Mouse (Mus musculus) kidney, embryonic 15.5 days (tissue): ENCODE measurements around the gene Nostrin. TPM values are rescaled to one million over a fixed set of nuclear protein-coding genes. Genes with fewer than 3 reads are reported as not detected.
A peak's percentile ranks its signal among the peaks of the same experiment; 100 is the strongest.

Experiments
- ATAC-seq: fragments of 200-750 bp; cut with Nextera tagmentation; replicated peaks from 2 replicates; pipeline ENCODE4 v1.8.0; 2017; ENCODE audit warnings: moderate TSS enrichment; ENCODE audit not compliant: low FRiP score
- H3K27ac ChIP-seq: fragments of 300-500 bp; sonication (generic); 2 replicates; pipeline ENCODE4 v1.5.1; 2015; ENCODE audit warnings: mild to moderate bottlenecking, inconsistent platforms
- H3K27me3 ChIP-seq: fragments of 300-500 bp; sonication (generic); 2 replicates; pipeline ENCODE4 v1.6.1; 2015; ENCODE audit warnings: inconsistent platforms
- H3K36me3 ChIP-seq: fragments of 300-500 bp; sonication (generic); 2 replicates; pipeline ENCODE4 v1.6.1; 2015; ENCODE audit warnings: inconsistent platforms
- H3K4me1 ChIP-seq: fragments of 300-500 bp; sonication (generic); 2 replicates; pipeline ENCODE4 v1.6.1; 2015; ENCODE audit warnings: inconsistent platforms
- H3K4me2 ChIP-seq: fragments of 300-500 bp; sonication (generic); 2 replicates; pipeline ENCODE4 v1.6.1; 2015; ENCODE audit warnings: moderate library complexity, mild to moderate bottlenecking, inconsistent platforms
- H3K4me3 ChIP-seq: fragments of 300-500 bp; sonication (generic); replicated peaks from 2 replicates; pipeline ENCODE4 v1.5.1; 2015; ENCODE audit warnings: mild to moderate bottlenecking, inconsistent platforms
- H3K9ac ChIP-seq: fragments of 300-500 bp; sonication (generic); 2 replicates; pipeline ENCODE4 v1.6.1; 2015; ENCODE audit warnings: mild to moderate bottlenecking, inconsistent platforms
- H3K9me3 ChIP-seq: fragments of 300-500 bp; sonication (generic); replicated peaks from 2 replicates; pipeline ENCODE4 v1.6.1; 2016; ENCODE audit warnings: inconsistent platforms
- WGBS: fragments of 180-500 bp; shearing (Covaris S2); methylation state at CpG from one replicate; pipeline ENCODE4 v1.1.7; 2015; ENCODE audit warnings: mixed read lengths; 5-methylcytosine and 5-hydroxymethylcytosine counted together
- polyA plus RNA-seq: library from polyadenylated mRNA; unstranded; fragments of >200 nt; fragmentation: Nextera tagmentation; extraction: Ambion mirVana; gene quantifications from 2 replicates; pipeline ENCODE4 v1.2.1, GENCODE M21; 2015

The Nostrin gene
- polyA plus RNA-seq, 1 experiment from 2014 or later: 6.4 TPM

- H3K9me3 ChIP-seq: peaks cover 5% of the 10 kb centered on the region; the same call in 1 of the 2 replicates
- no peak overlapping the region for H3K27ac ChIP-seq
- H3K27me3 ChIP-seq: no peaks in the 10 kb centered on the region
- no peak overlapping the region for H3K4me3 ChIP-seq
- no peak for ATAC-seq
- 90% methylated on average over 5 of the region's 5 CpGs for WGBS
- no peak overlapping the region for H3K9ac ChIP-seq
- H3K36me3 ChIP-seq: peaks cover 6% of the 10 kb centered on the region; the same call in 1 of the 2 replicates
- H3K4me1 ChIP-seq: peaks cover 9% of the 10 kb centered on the region
- no peak overlapping the region for H3K4me2 ChIP-seq
Measured at GRCm38 (mm10) chr2:69112609-69113008, 23.0 kb upstream of the Nostrin start.

DNA sequence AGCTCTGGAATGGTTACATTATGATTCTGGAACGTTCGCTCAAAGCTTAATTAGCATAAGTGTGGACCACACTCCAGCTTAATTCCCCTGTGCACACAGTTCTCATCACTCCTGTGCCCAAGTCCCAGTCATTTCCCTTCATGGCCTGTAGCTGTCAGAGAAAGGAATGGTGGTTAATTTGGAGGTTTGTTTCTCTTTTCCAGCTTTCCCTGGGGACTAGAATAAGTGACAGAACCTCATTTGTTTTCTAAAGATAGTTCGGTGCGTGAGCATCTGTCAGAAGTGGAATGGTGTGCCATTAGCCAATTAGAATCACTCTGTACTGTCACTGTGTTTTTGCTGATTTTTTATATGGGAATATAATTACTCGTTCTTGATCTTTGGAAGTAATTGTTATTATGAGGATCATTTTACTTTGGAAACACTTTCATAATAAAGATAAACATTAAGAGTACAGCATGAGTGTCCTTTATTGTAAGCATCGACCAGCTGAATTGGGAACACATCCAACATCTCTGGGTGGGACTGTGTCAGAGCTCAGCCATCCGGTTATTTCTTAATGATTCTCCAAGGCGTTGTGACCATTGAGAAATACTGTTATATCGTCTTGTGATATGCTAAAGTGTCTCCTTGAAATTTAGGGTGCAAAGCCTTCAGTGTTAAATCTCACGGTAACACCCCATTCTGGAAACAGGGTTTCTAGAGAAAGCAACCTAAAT, 21.6 kb upstream of the Nostrin start:
- Histone ChIP-seq H3K27me3 (no peaks in the 10 kb centered on the region), H3K36me3 (peaks cover 6% of the 10 kb centered on the region; the same call in 1 of the 2 replicates), H3K4me1 (peaks cover 7% of the 10 kb centered on the region), H3K4me2 (no peak overlapping the region), H3K27ac (no peak overlapping the region), H3K9ac (no peak overlapping the region), H3K9me3 (peaks cover 5% of the 10 kb centered on the region; the same call in 1 of the 2 replicates), H3K4me3 (no peak overlapping the region)
- WGBS: 80% methylated on average over 10 of the region's 10 CpGs
- no peak for ATAC-seq

- H3K27ac ChIP-seq: no peak overlapping the region
- no peak for ATAC-seq
- 89% methylated on average over 3 of the region's 3 CpGs for WGBS
- no peak overlapping the region for H3K4me2 ChIP-seq
- H3K36me3 ChIP-seq: peaks cover 6% of the 10 kb centered on the region; the same call in 1 of the 2 replicates
- 0 out of 2 replicates have a peak, but pooled peaks cover 3% of the 10 kb centered on the region for H3K4me1 ChIP-seq
- no peak overlapping the region for H3K4me3 ChIP-seq
- no peaks in the 10 kb centered on the region for H3K27me3 ChIP-seq
- peaks cover 5% of the 10 kb centered on the region; the same call in 1 of the 2 replicates for H3K9me3 ChIP-seq
- H3K9ac ChIP-seq: no peak overlapping the region
Measured at GRCm38 (mm10) chr2:69115921-69116320, 19.7 kb upstream of the Nostrin start.

DNA sequence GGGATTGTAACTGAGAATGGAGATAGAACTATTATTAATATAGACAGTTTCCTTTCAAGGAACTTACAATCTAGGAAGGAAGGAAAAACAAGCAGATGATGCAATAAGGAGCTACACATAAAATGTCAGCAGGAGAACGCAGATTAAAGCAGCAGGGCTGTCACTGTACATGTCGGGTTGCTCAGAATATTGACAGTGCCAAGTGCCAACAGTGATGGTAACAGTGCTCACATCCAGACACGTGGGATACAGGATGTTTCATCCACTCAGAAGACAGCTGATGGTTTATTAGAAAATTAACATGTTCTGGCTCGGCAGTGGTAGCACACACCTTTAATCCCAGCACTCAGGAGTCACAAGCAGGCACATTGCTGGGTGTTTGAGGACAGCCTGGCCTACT, 18.8 kb upstream of the Nostrin start:
- Histone ChIP-seq H3K9ac (no peak overlapping the region), H3K4me3 (no peak overlapping the region), H3K27me3 (no peaks in the 10 kb centered on the region), H3K9me3 (peaks cover 5% of the 10 kb centered on the region; the same call in 1 of the 2 replicates), H3K36me3 (peaks cover 6% of the 10 kb centered on the region; the same call in 1 of the 2 replicates), H3K4me2 (no peak overlapping the region), H3K4me1 (0 out of 2 replicates have a peak, but pooled peaks cover 3% of the 10 kb centered on the region), H3K27ac (no peak overlapping the region)
- no peak for ATAC-seq
- 70% methylated on average over 4 of the region's 4 CpGs for WGBS

DNA sequence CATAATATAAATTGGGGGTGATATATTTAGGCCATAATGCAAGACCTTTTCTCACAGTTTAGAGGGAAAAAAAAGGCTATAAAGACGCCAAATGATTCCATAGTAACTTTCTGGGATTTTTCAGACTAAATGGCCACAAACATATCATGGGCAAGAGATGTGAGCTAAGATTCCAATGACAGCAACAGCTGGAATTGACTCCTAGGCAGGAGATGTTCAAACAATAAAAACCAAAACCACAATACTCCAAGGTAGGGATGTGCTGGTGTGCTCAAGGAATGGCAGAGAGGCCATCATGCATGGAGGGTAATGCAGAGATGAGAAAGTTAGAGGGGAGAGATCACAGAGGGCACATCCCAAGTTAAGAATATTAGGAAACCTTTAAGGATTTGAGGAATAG, 16.6 kb upstream of the Nostrin start:
- H3K36me3 ChIP-seq: peaks cover 6% of the 10 kb centered on the region; the same call in 1 of the 2 replicates
- no peak overlapping the region for H3K4me3 ChIP-seq
- WGBS: 92% methylated on average over 1 of the region's 1 CpGs
- H3K27ac ChIP-seq: no peak overlapping the region
- H3K9ac ChIP-seq: no peak overlapping the region
- H3K4me1 ChIP-seq: 0 out of 2 replicates have a peak, but pooled peaks cover 3% of the 10 kb centered on the region
- no peaks in the 10 kb centered on the region for H3K27me3 ChIP-seq
- H3K4me2 ChIP-seq: no peak overlapping the region
- ATAC-seq: no peak
- H3K9me3 ChIP-seq: peaks cover 5% of the 10 kb centered on the region; the same call in 1 of the 2 replicates

DNA sequence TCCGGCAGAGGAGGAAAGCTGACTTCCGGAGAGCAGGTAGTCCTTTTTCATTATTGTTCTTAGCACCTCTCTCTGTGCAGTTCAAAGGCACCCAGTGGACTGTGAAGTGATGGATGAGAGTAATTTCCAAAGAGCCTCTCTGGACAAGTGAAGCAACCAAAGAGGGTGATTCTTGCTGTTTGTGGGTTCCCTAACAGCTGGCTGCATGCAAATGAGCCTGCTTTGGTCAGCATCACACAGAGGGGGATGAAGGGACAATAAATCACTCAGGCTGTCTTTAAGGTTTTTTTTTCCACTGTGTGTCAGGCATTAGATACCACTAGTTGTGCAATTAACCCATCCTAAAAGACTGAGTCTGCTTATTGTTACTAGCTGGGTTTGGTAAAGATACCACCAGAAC, 15.9 kb upstream of the Nostrin start:
- no peak overlapping the region for H3K4me3 ChIP-seq
- no peaks in the 10 kb centered on the region for H3K27me3 ChIP-seq
- peaks cover 6% of the 10 kb centered on the region; the same call in 1 of the 2 replicates for H3K36me3 ChIP-seq
- H3K9ac ChIP-seq: no peak overlapping the region
- 0 out of 2 replicates have a peak, but pooled peaks cover 3% of the 10 kb centered on the region for H3K4me1 ChIP-seq
- H3K27ac ChIP-seq: no peak overlapping the region
- H3K4me2 ChIP-seq: no peak overlapping the region
- peaks cover 5% of the 10 kb centered on the region; the same call in 1 of the 2 replicates for H3K9me3 ChIP-seq
- ATAC-seq: no peak
- WGBS: 16% methylated on average over 2 of the region's 2 CpGs

DNA sequence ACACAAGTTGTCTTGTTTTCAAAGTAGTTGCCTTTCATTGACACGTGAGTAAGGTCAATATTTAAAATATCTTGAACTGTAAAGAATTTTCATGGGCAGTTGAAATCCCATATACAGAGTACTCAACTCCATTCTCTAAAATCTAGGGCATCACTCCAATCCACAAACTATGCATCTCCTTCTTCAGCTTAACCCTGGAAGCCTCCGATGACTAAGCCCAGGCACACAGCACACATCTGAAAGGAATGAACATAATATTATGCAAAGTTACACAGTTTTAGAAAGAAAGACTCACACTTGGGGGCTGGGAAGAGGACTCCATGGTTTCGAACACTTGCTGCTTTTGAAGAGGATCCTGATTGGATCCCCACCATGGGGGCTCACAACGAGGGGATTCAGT, 13.9 kb upstream of the Nostrin start:
- Histone ChIP-seq H3K4me3 (no peak overlapping the region), H3K36me3 (no peaks in the 10 kb centered on the region), H3K9ac (no peak overlapping the region), H3K4me2 (no peak overlapping the region), H3K9me3 (no peaks in the 10 kb centered on the region), H3K27me3 (no peaks in the 10 kb centered on the region), H3K4me1 (0 out of 2 replicates have a peak, but pooled peaks cover 3% of the 10 kb centered on the region), H3K27ac (no peak overlapping the region)
- ATAC-seq: no peak
- 84% methylated on average over 4 of the region's 4 CpGs for WGBS

- no peak overlapping the region for H3K4me3 ChIP-seq
- no peaks in the 10 kb centered on the region for H3K27me3 ChIP-seq
- H3K27ac ChIP-seq: no peak overlapping the region
- WGBS: 80% methylated on average over 3 of the region's 3 CpGs
- H3K9me3 ChIP-seq: no peaks in the 10 kb centered on the region
- no peaks in the 10 kb centered on the region for H3K36me3 ChIP-seq
- H3K4me2 ChIP-seq: no peak overlapping the region
- H3K9ac ChIP-seq: no peak overlapping the region
- peaks cover 22% of the 10 kb centered on the region for H3K4me1 ChIP-seq
- no peak for ATAC-seq
Measured at GRCm38 (mm10) chr2:69125425-69125824, 10.2 kb upstream of the Nostrin start.

- Histone ChIP-seq H3K9ac (no peak overlapping the region), H3K9me3 (no peaks in the 10 kb centered on the region), H3K4me2 (no peak overlapping the region), H3K4me1 (peaks cover 37% of the 10 kb centered on the region), H3K27me3 (no peaks in the 10 kb centered on the region), H3K36me3 (no peaks in the 10 kb centered on the region), H3K27ac (peak overlapping the region; percentile 91), H3K4me3 (no peak overlapping the region)
- WGBS: 76% methylated on average over 7 of the region's 7 CpGs
- ATAC-seq: no peak
Measured at GRCm38 (mm10) chr2:69128321-69128720, 7.3 kb upstream of the Nostrin start.

DNA sequence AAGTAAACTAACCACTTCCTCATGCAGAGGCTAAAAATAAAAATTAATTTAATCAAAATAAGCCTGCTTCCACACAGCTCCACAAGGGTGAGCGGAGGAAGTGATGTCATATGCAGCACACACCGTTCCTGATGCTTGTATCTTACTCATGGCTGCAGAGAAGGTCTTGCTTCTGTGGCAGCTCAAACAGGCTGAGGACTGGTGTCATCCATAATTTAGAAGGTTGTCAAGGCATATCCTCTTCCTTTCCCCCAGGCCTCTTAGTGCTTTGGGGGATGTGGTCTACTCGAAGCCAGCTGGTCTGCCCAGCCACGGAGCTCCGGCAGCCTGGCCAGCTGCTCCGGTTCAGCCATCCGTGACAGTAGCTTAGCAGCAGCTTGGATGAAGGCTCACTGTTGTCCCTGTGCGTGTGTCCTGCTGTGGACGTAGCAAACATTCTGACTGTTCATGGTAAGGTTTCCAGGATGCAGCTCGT, 6.6 kb upstream of the Nostrin start:
- H3K27me3 ChIP-seq: no peaks in the 10 kb centered on the region
- H3K4me2 ChIP-seq: peak overlapping the region; percentile 49
- no peaks in the 10 kb centered on the region for H3K9me3 ChIP-seq
- ATAC-seq: peak; percentile 96
- H3K9ac ChIP-seq: no peak overlapping the region
- H3K36me3 ChIP-seq: no peaks in the 10 kb centered on the region
- peak overlapping the region; percentile 17; the same call in 1 of the 2 replicates for H3K4me3 ChIP-seq
- 13% methylated on average over 10 of the region's 10 CpGs for WGBS
- H3K4me1 ChIP-seq: peaks cover 37% of the 10 kb centered on the region
- peak overlapping the region; percentile 91 for H3K27ac ChIP-seq

DNA sequence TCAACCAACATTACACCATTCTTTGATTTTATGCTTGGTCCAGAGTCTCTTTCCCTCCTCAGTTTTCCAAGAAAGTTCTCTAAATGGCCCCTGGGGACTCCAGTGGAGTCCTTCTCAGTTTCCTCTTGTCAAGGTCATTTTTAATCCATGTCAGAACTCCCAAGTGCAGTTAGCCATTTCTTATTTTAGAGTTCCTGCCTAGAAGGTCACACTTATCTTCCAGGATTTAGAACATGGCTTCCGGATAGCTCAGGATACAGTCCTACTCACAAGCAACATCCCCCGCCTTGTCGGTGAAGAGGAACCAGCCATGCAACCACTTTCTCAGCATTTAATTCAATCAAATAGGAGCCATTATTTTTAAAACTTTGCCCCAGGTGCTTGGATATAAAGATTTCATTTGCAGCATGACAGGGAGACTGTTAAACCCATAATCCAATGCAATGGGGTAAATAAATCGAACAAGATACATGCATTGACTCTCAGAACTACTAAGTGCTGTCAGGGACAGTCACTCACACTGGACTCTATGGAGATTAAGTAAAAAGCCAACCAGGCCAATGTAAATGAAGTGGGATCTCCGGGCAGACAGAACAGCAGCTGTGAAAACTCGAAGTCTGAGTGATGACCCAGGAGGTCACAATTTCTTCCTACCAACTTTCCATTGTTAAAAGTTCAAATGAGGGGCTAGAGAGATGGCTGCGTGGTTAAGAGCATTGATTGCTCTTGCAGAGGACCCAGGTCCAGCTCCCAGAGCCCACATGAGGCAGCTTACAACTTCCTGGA, 6.0 kb upstream of the Nostrin start:
- Histone ChIP-seq H3K9me3 (no peaks in the 10 kb centered on the region), H3K9ac (no peak overlapping the region), H3K4me2 (peak overlapping the region; percentile 49), H3K4me3 (peak overlapping the region; percentile 17; the same call in 1 of the 2 replicates), H3K36me3 (no peaks in the 10 kb centered on the region), H3K27me3 (no peaks in the 10 kb centered on the region), H3K27ac (peak overlapping the region; percentile 91), H3K4me1 (peaks cover 44% of the 10 kb centered on the region)
- ATAC-seq: peak; percentile 66
- WGBS: 23% methylated on average over 7 of the region's 7 CpGs

- H3K27me3 ChIP-seq: no peaks in the 10 kb centered on the region
- H3K36me3 ChIP-seq: no peaks in the 10 kb centered on the region
- WGBS: 77% methylated on average over 3 of the region's 3 CpGs
- H3K4me1 ChIP-seq: peaks cover 64% of the 10 kb centered on the region
- H3K4me3 ChIP-seq: no peak overlapping the region
- no peak overlapping the region for H3K27ac ChIP-seq
- ATAC-seq: no peak
- no peaks in the 10 kb centered on the region for H3K9me3 ChIP-seq
- no peak overlapping the region for H3K9ac ChIP-seq
- no peak overlapping the region for H3K4me2 ChIP-seq
Measured at GRCm38 (mm10) chr2:69132046-69132445, 3.6 kb upstream of the Nostrin start.
